Mouse (Mus musculus) gastrocnemius, postnatal 25 days (tissue): ENCODE results near the gene Kcnj8. TPM values are rescaled to one million over a fixed set of nuclear protein-coding genes. Genes with fewer than 3 reads are reported as not detected.

Experiments
- DNase-seq: peaks from one replicate; pipeline ENCODE4 v3.0.0; 2022
- long read RNA-seq, 2 experiments: library from polyadenylated mRNA; stranded (forward); transcript quantifications; one replicate each; pipeline ENCODE4 v2.0.0; 2021
- total RNA-seq, 2 experiments: library from RNA; stranded (reverse); gene quantifications; 1 replicate in 1 of 2; 2 replicates in 1 of 2; pipeline ENCODE4 v1.2.3; 2021

Kcnj8 gene
- total RNA-seq: 1 to 10 TPM; 8.2 to 8.8 TPM
- long read RNA-seq, experiment 1, transcript Kcnj8-202 (3 exons, 2,548 nt): major isoform, 15 of 25 reads
- long read RNA-seq, experiment 1, partial matches to known transcripts: 2 of 25 reads
- long read RNA-seq, experiment 1, other reads (novel, unspliced or antisense): 6 of 25 reads
- long read RNA-seq, experiment 2, transcript Kcnj8-202 (3 exons, 2,548 nt): major isoform, 23 of 35 reads
- long read RNA-seq, experiment 2, partial matches to known transcripts: 0 of 35 reads
- long read RNA-seq, experiment 2, other reads (novel, unspliced or antisense): 10 of 35 reads

DNA sequence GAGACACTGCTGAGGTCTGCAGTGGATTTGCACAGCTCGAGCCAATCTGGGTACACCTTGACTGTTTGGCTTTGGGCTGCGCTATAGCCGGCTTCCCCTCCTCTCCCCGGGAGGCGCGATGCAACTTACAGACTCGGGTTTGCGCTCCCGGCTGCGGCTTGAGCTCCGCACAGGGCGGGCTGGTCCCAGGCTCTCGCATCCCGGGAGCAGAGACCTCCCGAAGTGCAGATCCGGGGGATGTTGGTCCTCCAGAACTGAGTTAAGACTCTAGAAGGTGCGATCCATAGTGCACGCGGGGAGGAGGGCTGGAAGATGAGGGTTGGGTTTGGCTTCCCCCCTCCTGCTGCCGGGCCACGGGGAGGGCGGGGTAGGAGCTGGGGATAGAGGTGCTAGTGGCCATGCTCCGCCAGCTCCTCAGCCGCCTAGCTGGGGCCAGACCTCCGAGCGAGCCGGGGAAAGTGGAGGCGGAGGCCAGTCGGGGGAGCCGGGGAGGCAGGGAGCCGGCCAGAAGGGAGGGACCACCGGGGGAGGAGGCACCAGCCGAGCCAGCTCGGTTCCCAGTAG lies at the start of gene Kcnj8:
Gene Kcnj8 (minus strand): TSS at position 560 of the 564 bp plus-strand sequence.
- peak; percentile 76 for DNase-seq

DNA sequence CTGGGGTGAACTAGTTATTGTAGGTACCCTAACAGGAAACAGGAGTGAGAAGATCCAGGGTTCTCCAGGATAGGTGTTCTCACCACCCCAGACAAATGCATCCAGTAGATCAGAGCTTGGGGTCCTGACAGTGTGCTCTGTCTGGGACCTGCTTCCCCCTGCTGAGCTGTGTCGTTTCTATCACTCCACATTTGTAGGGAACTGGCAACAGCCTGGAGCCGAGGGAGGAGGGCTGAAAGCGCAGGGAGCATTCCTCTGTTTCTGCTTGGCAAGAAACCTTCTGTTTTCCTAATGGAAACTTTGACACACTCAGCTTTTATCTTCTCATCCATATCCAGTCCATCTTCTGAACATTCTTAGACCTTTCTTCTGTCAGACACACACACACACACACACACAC lies 45.2 kb upstream of the Kcnj8 start:
- DNase-seq: peak; percentile 8

DNA sequence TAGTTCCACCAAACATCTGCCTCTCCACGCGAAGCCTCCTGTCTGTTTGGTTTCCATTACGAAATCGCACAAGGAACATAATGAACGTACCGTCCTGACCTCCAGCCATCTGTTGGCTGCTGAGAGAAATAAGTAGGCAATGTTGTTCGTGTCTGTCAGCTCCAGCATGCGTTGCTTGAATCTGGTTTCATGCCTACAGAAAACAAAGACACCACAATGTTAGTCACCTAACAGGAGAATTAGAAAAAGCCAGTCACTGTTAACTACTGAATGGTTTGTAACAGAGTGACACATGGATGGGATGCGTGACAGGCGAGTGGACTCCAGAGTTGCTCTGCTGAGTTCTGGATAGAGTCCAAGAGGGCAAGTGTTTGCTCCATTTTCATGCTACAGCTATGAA lies 42.9 kb upstream of the Kcnj8 start:
- no peak for DNase-seq

DNA sequence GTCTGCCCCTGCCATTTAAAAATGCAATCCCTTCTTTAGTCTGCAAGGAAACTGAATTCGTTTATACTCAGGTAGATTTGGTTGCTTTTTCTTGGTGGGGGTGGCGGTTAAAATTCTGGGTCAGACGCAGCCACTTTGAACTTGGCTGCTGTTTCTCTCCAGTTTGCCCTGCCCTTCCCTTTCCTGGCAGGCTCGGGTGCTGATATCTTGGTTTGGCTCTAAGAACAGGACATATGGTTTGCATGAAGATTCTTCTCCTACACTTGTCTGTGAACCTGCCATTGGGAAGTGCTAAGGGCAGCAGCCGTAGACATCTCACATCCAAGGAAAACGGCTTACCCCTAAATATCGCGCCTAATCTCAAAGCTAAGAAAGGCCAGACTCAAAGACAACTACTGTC lies 41.0 kb upstream of the Kcnj8 start:
- no peak for DNase-seq

DNA sequence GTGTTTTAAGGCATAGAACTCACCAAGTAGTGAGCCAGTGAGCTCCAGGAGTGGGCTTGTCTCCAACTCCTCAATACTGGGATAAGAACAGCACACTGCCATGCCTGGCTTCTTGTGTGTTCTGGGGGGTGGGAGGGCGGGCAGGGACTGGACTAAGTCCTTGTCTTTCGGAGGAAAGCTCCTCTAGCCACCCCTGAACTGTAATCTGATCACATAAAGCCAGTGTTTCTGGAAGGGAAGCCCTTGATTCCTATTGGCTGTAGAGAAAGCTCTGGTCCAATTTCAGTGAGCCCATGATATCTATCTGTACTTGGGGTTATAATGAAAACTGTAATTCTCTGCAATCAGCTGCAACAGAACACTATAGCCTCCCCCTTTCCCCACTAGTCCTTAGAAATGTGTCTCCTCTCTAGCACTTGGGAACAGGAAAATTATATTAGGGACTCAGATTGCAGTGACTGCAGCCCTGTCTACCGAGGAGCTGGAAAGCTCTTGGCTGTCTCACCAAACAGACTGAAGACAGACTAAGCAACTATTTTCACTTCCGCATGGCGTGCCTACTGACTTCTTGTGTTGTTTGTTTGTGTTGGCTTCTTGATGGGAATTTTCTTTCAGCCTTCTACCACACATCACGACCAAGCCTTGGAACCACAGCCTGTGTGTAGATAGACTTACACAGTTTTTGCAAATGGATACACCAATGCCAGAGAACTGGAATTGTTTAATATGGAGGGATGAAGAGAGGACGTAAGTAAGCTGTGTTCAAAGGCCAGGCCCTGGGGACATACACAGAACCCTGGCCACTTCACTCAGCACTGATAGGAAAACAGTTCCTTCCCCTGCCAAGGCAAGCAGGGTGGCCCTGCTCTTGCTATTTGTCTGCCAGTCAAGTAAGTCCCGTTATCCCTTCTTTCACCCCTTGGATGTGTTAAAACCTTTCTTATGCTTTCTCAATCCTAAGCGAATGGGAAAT lies 38.3 kb upstream of the Kcnj8 start:
- no peak for DNase-seq

DNA sequence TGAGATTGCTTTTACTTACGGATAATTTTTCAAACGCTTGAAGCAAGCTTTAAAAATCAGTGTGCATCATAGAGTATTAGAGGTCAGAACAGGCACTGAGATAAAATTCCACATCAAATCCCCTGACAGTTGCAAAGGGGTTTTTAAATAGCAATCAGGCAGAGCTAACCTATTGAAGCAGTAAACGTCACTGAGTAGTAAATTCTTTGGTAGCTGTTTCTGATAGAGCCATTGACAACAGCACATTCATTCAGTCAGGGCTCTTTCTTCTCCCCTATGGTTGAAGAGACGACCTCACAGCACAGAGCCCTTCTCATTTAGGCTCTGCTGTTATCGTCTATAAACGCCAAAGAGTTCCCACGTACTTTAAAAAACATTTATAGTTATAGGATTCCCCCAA lies 35.7 kb upstream of the Kcnj8 start:
- no peak for DNase-seq

DNA sequence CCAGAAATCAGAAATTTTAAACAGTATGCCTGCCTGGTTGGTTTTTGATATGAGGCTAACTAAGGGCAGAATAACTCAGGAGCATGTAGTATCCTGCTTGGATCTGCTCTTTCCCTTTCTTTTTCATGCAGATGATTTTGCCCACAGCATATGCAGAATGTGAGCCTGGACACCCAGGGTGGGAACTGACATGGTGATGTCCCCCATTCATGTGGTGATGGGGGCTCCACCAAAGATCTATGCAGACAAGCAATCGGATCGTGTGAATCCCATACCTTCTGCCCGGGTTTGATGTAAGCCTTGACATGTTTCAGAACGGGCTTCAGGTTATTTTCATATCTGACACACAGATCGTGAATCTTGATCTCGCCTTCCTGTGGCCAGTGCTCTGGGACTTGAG lies 31.4 kb upstream of the Kcnj8 start:
- no peak for DNase-seq

DNA sequence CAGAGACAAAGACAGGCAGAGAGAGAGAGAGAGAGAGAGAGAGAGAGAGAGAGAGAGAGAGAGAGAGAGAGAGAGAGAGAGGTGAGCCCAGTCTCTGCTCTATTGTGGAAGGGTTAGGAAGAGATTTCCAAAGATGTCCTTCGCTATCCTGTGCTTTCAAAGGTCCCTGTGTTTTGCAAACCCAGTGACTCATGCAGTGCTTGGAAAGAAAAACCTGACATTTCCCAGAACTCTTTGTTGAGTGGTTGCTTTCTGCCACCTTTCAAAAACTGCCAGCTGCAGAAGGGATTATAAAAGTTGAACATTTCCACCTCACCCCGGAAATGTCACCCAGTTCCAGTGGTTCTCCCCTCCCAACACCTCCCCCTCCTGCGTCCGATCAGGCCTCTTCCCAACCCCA lies 7.4 kb upstream of the Kcnj8 start:
- DNase-seq: no peak

DNA sequence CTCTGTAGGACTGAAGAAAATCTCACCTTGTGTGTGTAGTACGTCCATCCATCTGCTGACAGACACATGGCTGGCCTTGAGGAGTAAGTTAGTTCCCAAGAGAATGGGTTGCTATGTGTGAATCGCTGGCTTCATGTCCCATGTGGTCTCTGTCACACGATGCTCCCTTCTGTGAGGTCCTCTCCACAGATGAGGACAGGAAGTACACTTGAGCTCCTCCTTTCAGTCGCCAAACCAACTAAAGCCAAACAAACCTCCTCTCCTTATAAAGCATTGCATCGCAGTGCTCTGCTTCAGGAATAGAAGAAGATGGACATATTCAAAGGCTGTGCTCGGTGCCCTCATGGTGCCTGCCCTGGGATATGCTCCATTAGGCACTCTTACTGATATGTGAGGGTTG lies 6.4 kb upstream of the Kcnj8 start:
- no peak for DNase-seq

DNA sequence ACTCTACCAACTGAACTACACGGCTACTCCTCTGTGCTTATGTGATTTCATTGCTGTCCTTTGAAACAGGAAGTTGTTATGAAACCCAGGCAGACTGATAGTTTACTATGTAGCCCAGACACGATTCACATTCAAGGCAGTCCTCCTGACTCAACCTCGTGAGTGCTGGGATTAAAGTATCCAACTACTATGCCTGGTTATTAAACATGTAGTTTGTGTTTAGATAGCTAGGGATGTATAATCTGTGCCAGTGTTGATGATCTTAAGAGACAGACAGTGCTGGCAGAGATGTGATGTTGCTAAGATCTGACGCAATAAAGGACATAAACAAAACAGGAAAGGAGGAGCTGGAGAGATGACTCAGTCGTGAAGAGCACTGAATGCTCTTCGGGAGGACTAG lies 1.5 kb upstream of the Kcnj8 start:
- DNase-seq: no peak

DNA sequence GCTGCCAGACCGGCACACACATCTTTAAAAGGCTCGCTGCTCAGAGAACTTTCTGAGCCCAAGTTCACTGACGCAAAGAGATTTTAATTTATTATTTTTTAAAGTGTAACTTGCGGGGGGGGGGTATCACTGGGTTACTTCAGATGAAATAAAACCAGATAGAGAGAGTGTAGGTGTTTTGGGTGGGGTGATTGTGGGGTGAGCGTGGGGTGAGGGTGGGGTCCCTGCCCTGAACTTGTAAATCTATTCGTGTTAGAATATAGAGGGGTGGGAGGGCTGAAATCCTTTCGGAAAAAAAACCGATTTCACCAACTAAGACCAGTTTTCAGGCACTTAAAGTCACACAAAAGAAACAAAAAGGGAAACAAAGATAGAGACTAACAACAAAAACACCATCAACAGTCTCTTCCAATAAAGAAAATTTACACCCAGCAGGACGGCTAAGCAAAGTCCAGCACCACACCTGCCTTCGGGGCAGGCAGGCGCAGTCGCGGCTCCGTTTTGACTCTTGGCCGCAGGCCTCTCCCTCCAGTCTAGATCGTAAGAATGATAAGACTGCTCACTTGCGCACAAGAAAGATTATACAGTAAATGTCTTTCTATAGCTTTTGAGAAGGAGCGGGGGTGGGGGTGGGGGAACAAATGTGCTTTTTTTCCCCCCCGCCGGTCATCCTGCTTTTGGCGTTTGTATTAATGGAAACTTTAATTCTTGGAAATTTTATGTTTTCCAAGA lies 381 bp upstream of the Kcnj8 start:
- DNase-seq: no peak

DNA sequence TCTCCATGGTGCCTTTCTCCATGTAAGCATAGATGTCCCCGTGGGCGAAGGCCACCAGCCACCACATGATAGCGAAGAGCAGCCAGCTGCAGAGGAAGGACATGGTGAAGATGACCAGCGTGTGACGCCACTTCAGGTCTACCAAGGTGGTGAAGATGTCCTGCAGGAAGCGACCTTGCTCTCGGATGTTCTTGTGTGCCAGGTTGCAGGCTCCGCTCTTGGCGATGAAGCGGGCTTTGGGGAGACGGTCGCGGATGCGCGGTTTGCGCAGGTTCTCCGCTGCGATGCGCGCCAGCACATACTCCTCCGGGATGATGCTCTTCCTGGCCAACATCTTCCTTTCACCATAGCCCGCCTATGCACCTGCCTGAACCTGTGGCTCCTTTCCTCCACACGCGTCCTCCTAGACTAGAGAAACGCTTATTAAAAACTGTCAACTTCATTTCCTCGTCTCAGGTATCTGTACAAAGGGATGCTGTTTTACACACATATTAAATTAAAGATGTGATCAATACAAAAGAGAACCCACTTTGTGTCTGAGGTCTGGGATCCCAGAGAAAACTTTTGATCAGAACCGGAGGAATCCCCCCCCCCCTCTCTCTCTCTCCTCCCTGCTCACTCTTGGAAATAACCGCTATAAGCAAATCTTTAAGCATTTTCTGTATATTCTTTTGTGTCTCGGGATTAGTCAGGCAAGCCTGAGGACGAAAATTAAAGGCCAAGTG lies 1.2 kb downstream of the Kcnj8 start:
- no peak for DNase-seq

DNA sequence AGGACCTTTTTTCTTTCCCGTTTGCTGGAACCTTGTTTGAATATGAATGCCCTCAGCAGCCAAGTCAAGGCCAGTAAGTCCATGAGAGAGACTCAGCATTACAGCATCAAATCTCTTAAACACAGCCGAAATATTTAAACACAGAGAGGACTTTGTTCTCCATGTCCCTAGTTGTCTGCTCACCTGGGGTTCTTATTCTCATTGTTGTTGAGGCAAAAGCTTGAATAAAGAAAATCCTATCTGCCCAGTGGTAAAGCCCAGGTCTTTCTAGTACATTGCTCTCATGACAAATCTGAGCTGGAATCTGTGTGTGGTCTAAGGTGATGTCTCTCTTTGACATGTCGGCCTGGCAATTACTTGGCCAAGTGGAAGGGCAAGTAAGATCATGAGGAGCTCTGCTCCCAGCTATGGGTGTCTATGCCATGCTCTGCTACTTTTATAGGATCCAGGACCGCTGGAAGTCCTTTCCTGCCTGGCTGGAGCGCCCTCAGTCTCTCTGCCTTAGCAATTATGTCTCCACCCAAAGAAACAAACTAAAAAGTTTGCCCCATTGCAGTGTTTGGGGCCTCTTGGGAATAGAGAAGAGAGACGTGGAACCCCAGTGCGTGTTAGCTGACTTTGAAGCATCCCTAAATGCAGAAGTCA lies 2.6 kb downstream of the Kcnj8 start:
- no peak for DNase-seq

DNA sequence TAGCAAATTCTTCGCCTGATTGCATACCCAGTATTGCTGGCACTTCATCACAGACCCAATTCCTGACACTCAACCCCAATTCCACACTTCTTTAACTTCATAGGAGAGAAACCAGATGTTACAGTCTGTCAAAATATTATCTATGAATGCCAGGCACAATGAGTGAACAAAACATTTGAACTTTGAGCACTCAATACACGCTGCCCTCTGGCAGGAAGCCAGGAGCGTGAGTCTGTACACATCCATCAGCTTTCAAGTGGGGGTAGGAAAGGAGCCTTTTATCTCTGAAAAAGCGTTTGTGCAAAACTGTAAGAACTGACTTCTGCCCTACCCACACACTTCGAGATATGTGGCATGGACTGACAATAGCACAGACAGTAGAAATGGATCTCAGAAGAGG lies 4.0 kb downstream of the Kcnj8 start:
- DNase-seq: no peak

DNA sequence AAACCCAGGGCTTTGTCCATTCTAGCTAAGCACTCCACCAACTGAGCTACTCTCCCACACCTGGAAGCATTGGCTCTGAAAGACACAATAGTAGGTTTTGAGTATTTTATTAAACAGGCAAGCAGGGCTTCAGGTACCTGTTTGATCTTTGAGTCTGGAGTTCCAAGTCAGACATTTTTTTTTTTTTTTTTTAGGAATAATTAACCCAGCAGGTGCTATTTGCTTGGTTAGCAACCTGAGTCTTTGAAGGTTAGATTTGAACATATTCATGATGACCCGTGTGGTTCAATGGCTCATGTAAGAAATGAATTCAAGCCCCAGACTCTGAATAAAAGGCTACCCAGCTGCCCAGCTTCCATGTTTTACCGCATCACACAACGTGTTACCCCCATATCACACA lies 6.7 kb downstream of the Kcnj8 start:
- no peak for DNase-seq

DNA sequence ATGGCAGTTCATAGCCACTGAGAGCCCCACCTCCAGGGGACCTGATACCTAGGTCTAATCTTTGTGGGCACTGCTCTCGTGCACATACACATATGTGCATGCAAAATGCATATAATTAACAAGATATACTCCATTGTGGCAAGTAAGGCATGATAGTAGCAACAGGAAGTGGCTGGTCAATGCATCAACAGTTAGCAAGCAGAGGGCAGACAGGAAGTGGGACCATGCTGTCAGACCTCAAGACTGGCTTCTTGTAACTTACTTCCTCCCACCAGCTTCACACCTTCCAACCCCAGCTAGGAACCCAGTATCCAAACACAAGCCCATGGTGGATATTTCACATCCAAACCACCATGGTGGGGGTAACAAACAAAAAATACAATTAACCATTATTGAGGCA lies 10.3 kb downstream of the Kcnj8 start:
- no peak for DNase-seq

DNA sequence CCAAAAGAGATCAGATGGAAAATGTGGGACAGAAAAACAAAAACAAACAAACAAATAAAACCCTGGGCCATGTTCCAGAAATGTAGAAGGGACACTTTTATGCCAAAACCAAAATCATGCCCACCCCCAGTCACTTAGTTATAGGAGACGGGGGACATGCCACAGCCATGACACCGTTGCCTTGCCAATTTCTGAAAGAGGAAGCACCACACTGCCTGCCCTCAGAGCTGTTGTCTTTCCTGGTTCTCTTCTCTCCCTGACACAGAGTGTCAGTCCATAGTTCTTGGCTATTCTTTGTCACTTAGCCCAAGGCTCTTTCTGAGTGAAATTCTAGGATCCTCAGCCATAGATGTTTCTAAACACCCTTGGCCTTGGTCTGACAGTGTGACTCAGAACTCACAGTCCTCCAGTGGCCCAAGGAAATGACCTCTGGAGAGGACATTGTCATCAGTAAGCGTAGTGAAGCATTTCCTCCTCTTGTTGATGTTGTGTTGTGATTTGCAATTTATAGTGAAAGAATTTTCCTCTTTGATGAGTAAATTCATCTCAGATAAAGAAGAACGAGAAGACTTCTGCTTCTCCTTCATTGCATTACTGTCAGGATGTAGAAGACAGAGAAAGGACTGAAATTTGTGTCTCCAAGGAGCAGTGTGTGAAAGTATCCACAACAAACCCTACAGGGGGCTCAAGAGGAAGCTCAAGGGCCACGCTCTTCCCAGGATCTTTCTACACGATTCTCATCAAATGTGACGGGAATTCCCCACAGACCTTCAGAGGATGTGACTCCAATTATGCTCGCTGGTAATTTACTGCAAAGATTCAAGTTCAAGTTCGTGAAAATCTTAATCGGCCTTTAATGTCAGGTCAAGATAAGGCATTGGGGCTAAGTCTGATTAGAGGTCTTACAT lies 12.4 kb downstream of the Kcnj8 start:
- no peak for DNase-seq

DNA sequence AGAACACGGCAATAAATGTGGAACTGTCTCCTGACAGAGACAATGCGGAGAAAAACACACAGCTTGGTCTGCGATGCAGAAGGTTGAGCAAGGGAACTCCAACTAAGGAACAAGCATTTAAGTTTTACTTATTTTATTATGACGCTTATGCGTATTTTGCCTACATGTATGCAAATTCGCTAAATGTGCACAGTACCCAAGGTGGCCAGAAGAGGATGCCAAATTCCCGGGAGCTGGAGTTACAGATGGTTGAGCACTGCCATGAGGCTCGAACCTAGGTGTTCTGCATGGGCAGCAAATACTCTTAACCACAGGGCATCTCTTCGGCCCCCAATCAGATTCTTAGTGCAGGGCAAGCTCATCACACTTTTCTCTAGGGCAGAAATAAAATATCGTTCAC lies 13.3 kb downstream of the Kcnj8 start:
- DNase-seq: no peak

DNA sequence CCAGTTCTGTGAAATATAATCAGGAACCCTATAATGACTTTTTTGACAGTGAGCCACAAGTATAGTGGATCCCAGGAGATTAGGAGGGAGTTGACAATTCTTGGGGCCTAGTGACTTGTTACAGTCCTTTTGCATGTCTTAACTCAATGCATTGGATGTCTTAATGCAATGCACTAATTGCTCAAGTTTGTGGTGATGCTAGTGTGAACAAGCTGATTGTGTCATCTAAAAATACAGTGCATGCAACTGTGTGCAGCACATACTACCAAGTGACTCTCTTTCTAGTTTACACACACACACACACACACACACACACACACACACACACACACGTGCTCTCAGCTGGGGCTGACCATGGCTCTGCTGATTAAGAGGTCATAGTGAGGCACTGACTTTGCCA lies 15.4 kb downstream of the Kcnj8 start:
- no peak for DNase-seq

DNA sequence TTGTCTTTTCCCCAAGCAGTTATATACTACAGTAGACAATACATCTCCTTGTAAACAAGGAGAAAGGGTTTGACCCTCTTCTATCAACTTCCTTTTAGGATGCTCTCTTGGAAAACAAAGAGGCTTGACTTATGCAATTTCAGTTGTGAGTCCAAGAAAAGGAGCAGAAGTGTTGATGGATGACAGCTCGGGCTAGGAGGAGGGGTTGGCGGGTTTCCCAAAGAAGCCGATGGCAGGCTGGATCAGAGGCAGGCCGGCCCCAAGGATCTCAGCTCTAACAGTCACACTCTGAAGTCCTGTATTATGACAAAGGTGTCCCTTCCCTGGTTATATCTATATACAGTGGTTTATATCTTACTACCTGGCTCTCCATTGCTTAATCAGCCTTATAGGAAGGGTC lies 19.9 kb downstream of the Kcnj8 start:
- no peak for DNase-seq
